Mouse (Mus musculus) T-cell, adult 2 months (primary cell): Measurements from ENCODE around the gene Ptafr.

Experiments
- DNase-seq: peaks from one replicate; pipeline ENCODE4 v3.0.0; 2022; ENCODE audit warnings: low spot score

Ptafr gene

GRCm38 (mm10) chr4:132617873-132618272, 54.0 kb downstream of the Ptafr start:
- DNase-seq: no peak

- DNase-seq: no peak
These were observed 55.0 kb downstream of the Ptafr start for GRCm38 (mm10) chr4:132618850-132619375.

GRCm38 (mm10) chr4:132620134-132620533, 56.3 kb downstream of the Ptafr start:
- no peak for DNase-seq

- DNase-seq: no peak
These were observed 57.6 kb downstream of the Ptafr start for GRCm38 (mm10) chr4:132621287-132622068.

GRCm38 (mm10) chr4:132624034-132624657, 60.3 kb downstream of the Ptafr start:
- no peak for DNase-seq

- peak; percentile 58 for DNase-seq
These were observed 65.0 kb downstream of the Ptafr start for GRCm38 (mm10) chr4:132628830-132629229.
